Mouse (Mus musculus) ES-E14 (cell line): ENCODE measurements at regions not wholly inside any gene's neighbourhood (a gene's known extent, or its start where the extent isn't known, plus 50 kb on each side); places are given as distances from the start of the nearest gene placed in this dataset.

Experiments
- MAFK ChIP-seq: IDR thresholded peaks from 2 replicates; pipeline ENCODE4 v1.6.1; 2014; ENCODE audit warnings: mild to moderate bottlenecking, low read depth, low read length, inconsistent platforms; ENCODE audit not compliant: insufficient read depth
- ZNF384 ChIP-seq: IDR thresholded peaks from 2 replicates; pipeline ENCODE4 v1.6.1; 2012; ENCODE audit warnings: low read depth, low read length, inconsistent platforms

DNA sequence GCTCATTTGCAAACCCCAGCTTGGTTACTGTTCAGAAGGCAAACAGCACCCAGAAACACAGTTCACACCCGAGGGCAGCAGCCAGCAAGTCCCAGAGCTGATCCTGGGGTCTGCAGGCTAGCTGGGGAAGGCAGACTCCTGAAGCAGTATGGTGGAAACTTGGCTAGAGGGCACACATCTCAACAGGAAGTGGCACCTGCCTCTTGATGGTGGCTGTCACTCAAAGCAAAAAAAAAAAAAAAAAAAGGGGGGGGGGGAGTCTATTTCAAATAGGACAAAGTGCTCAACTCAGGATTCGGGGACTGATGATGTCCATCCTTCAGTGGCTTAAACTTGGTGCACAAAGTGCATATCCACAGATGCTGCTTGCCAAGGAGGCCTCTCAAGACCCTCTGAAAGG lies 61.2 kb upstream of the Arntl start:
- no peak for TF ChIP-seq MAFK
- peak; percentile 65; the same call in 1 of the 2 replicates for TF ChIP-seq ZNF384
